Mouse (Mus musculus): ENCODE results near the gene Nup160. TPM values are rescaled to one million over a fixed set of nuclear protein-coding genes. Genes with fewer than 3 reads are reported as not detected.
A peak's percentile ranks its signal among the peaks of the same experiment; 100 is the strongest.

The Nup160 gene
- polyA plus RNA-seq, 1 experiment from 2014 or later: 8.9 TPM

DNA sequence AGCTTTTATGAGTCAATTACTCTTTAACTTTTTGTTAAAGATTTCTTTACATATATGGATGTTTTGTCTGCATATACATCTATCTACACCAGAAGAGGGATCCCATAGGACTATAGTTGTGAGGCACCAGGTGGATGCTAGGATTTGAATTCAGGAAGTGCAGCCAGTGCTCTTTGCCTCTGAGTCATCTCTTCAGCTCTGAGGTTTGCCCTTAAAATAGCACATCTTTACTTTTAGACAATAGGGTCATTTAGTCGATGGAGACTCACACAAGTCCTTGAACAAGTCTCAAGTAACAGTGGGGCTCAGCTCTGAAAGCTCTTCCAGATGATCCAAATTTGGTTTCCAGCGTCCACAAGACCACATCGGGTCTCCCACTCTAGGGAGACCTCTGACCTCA lies 104.3 kb downstream of the Nup160 start:
- H3K9me3 ChIP-seq (ENCODE audit: control insufficient read depth): no peaks in the 10 kb centered on the region
- WGBS: 35% methylated on average over 3 of the region's 3 CpGs
- ATAC-seq: no peak
- no peak for TF ChIP-seq CTCF (IDR thresholded peaks at IDR 0.05; ENCODE audit: low read depth)
- 0 out of 2 replicates have a peak, but pooled peaks cover 4% of the 10 kb centered on the region for H3K4me1 ChIP-seq (replicated peaks; ENCODE audit: control insufficient read depth, insufficient read depth, low read length)
- peaks cover 34% of the 10 kb centered on the region for H3K36me3 ChIP-seq (ENCODE audit: control insufficient read depth, insufficient read depth)
- H3K9ac ChIP-seq (ENCODE audit: low read depth, low read length): no peak overlapping the region
- no peak overlapping the region for H3K4me3 ChIP-seq (ENCODE audit: low read depth, low read length)
- H3K27me3 ChIP-seq (replicated peaks; ENCODE audit: control insufficient read depth, insufficient read depth, low read length): no peaks in the 10 kb centered on the region
- H3K4me2 ChIP-seq (replicated peaks; ENCODE audit: low read depth): no peak overlapping the region
- no peak overlapping the region for H3K27ac ChIP-seq (ENCODE audit: low read depth, low read length)

DNA sequence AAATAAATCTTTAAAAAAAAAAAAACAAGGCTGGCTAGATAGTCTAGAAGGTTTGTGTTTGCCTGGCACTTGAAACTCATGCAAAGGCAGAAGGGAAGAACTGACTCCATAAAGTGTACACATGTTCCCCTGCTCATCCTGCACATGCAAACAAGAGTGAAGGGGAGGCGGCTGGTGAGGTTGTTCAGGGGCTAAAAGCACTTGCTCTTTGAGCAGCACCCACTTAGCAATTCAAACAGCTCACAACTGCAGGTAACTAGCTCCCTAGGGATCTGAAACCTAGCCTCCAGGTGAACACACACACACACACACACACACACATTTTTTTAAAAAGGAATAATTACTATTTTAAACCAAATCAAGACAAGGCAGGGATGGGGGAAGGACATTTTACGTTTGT lies 104.9 kb downstream of the Nup160 start:
- H3K4me3 ChIP-seq (ENCODE audit: low read depth, low read length): no peak overlapping the region
- whole genome bisulfite sequencing: 62% methylated on average over 2 of the region's 2 CpGs
- peaks cover 34% of the 10 kb centered on the region for H3K36me3 ChIP-seq (ENCODE audit: control insufficient read depth, insufficient read depth)
- ATAC-seq: no peak
- 0 out of 2 replicates have a peak, but pooled peaks cover 4% of the 10 kb centered on the region for H3K4me1 ChIP-seq (replicated peaks; ENCODE audit: control insufficient read depth, insufficient read depth, low read length)
- no peak overlapping the region for H3K27ac ChIP-seq (ENCODE audit: low read depth, low read length)
- no peaks in the 10 kb centered on the region for H3K27me3 ChIP-seq (replicated peaks; ENCODE audit: control insufficient read depth, insufficient read depth, low read length)
- TF ChIP-seq CTCF (IDR thresholded peaks at IDR 0.05; ENCODE audit: low read depth): no peak
- no peak overlapping the region for H3K9ac ChIP-seq (ENCODE audit: low read depth, low read length)
- no peaks in the 10 kb centered on the region for H3K9me3 ChIP-seq (ENCODE audit: control insufficient read depth)
- H3K4me2 ChIP-seq (replicated peaks; ENCODE audit: low read depth): no peak overlapping the region

DNA sequence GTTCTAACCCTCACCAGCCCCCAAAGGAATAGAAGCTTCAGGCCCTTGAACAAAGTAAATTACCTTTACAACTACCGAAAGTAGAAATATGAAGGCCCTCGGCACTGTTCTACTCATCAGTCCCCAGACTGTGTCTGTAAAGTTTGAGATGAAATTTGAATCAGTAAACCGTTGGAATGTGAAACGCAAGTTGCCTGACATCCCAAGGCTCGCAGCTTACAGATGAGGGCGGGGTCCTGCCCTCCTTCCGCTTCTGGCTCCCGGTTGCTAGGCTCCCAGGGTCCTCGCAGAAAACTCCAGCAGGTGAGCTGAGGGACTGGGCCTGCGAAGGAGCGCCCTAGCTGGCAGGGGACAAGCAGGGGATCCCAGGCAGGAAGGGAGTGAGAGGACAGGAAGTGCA lies 105.4 kb downstream of the Nup160 start, which contains the start of gene Agbl2:
TSS of gene Agbl2 (plus strand) at position 270 of the 400 bp plus-strand sequence.
- no peak for TF ChIP-seq CTCF (IDR thresholded peaks at IDR 0.05; ENCODE audit: low read depth)
- Histone ChIP-seq H3K4me3 (ENCODE audit: low read depth, low read length) (peak within 1 kb of the TSS; percentile 48), H3K9ac (ENCODE audit: low read depth, low read length) (peak within 1 kb of the TSS; percentile 48), H3K4me1 (replicated peaks; ENCODE audit: control insufficient read depth, insufficient read depth, low read length) (0 out of 2 replicates have a peak, but pooled peaks cover 4% of the 10 kb centered on the region), H3K9me3 (ENCODE audit: control insufficient read depth) (no peaks in the 10 kb centered on the region), H3K4me2 (replicated peaks; ENCODE audit: low read depth) (peak within 1 kb of the TSS; percentile 84), H3K27me3 (replicated peaks; ENCODE audit: control insufficient read depth, insufficient read depth, low read length) (no peaks in the 10 kb centered on the region), H3K36me3 (ENCODE audit: control insufficient read depth, insufficient read depth) (peaks cover 30% of the 10 kb centered on the region), H3K27ac (ENCODE audit: low read depth, low read length) (no peak within 1 kb of the TSS)
- WGBS: 7% methylated on average over 11 of the region's 11 CpGs
- ATAC-seq: peak; percentile 33; the same call in 1 of the 2 replicates

DNA sequence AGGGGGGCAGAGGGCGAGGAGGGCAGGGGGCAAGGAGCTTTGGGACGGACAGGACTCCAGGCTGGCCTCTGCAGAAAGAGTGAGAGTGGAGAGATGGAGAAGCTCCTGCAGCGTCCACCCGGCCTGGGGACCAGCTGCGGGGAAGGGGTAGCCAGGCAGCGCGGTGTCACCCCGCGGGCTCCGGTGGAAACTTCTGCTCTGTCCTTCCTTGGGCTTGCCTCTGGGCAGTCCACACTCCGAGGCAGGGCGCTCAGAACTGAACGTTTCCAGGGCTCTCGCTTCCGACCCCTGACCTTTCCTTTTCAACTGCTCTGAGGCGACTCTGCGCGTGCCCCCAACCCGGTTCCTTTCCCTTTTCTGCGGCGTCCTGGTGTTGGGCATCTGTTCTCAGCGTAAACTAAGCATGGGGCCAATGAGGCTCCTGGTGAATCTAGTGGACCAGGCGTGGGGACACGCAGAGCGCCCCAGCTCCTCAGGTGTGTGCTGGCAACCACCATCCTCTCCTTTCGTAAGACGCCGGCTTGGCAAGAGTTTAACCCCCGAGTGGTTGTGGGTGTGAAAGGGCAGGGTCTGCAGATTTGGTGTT lies 106.0 kb downstream of the Nup160 start:
- WGBS: 2% methylated on average over 26 of the region's 29 CpGs
- H3K9me3 ChIP-seq (ENCODE audit: control insufficient read depth): no peaks in the 10 kb centered on the region
- TF ChIP-seq CTCF (IDR thresholded peaks at IDR 0.05; ENCODE audit: low read depth): no peak
- no peak overlapping the region for H3K27ac ChIP-seq (ENCODE audit: low read depth, low read length)
- peak; percentile 43; the same call in 1 of the 2 replicates for ATAC-seq
- H3K4me3 ChIP-seq (ENCODE audit: low read depth, low read length): peak overlapping the region; percentile 48
- 0 out of 2 replicates have a peak, but pooled peaks cover 4% of the 10 kb centered on the region for H3K4me1 ChIP-seq (replicated peaks; ENCODE audit: control insufficient read depth, insufficient read depth, low read length)
- peak overlapping the region; percentile 48 for H3K9ac ChIP-seq (ENCODE audit: low read depth, low read length)
- H3K27me3 ChIP-seq (replicated peaks; ENCODE audit: control insufficient read depth, insufficient read depth, low read length): no peaks in the 10 kb centered on the region
- H3K4me2 ChIP-seq (replicated peaks; ENCODE audit: low read depth): peak overlapping the region; percentile 84
- peaks cover 25% of the 10 kb centered on the region for H3K36me3 ChIP-seq (ENCODE audit: control insufficient read depth, insufficient read depth)

Other genes with a start within 250 kb of the Nup160 start
- gene Ptprj, start 96.6 kb upstream of the Nup160 start, polyA plus RNA-seq (2015; fragmentation: Nextera tagmentation; extraction: Ambion mirVana): 3.5 and 4.0 TPM in 2 replicates
- 16.5 and 22.2 TPM in 2 replicates for gene Fnbp4, start 68.2 kb downstream of the Nup160 start, polyA plus RNA-seq (2015; fragmentation: Nextera tagmentation; extraction: Ambion mirVana)
- gene Agbl2, start 105.5 kb downstream of the Nup160 start, polyA plus RNA-seq (2015; fragmentation: Nextera tagmentation; extraction: Ambion mirVana): 0.20 and 0.26 TPM in 2 replicates
- gene Mtch2, start 169.9 kb downstream of the Nup160 start, polyA plus RNA-seq (2015; fragmentation: Nextera tagmentation; extraction: Ambion mirVana): 196 and 216 TPM in 2 replicates
- gene C1qtnf4, start 208.6 kb downstream of the Nup160 start, polyA plus RNA-seq (2015; fragmentation: Nextera tagmentation; extraction: Ambion mirVana): 6.5 and 7.6 TPM in 2 replicates
- gene Kbtbd4, start 227.5 kb downstream of the Nup160 start, polyA plus RNA-seq (2015; fragmentation: Nextera tagmentation; extraction: Ambion mirVana): 12.0 and 13.1 TPM in 2 replicates
- 263 and 280 TPM in 2 replicates for gene Ndufs3, start 227.6 kb downstream of the Nup160 start, polyA plus RNA-seq (2015; fragmentation: Nextera tagmentation; extraction: Ambion mirVana)